Mouse (Mus musculus): ENCODE results near the gene Zdhhc14. TPM values are rescaled to one million over a fixed set of nuclear protein-coding genes. Genes with fewer than 3 reads are reported as not detected.
A peak's percentile ranks its signal among the peaks of the same experiment; 100 is the strongest.

Zdhhc14 gene
- total and polyA plus RNA-seq, 3 experiments = 0.34 to 1.3 (median 0.35) TPM

DNA sequence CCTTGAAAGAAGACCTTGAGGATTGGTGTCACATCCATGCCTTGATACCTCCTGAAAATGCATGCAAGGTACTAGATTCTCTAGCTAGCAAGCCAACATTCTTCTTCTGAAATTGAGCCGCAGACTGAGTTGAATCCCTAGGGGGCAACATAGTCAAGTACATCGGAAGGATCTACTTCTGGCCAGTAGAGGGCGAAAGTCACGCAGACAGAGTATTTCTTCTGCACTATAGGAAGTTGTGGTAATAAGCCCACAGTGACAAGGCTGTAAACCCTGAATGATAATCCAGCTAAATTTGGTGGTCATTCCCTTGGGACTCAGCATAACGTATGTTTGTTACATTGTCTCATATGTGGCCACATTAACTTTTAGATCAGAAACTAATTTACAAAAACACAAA, 303.5 kb downstream of the Zdhhc14 start (continued):
- TF ChIP-seq USF2 (conservative IDR thresholded peaks at IDR 0.05; ENCODE audit: low read depth, low read length) (no peak), MAX (IDR thresholded peaks at IDR 0.05; ENCODE audit: low read length) (no peak), MAZ (IDR thresholded peaks at IDR 0.05; ENCODE audit: low read depth, low read length) (no peak), ETS1 (conservative IDR thresholded peaks at IDR 0.05; ENCODE audit: low read depth, low read length) (no peak), JUND (conservative IDR thresholded peaks at IDR 0.05; ENCODE audit: low read depth, low read length) (0 out of 2 replicates have a peak, but pooled peaks have one; percentile 11), HCFC1 (IDR thresholded peaks at IDR 0.05; ENCODE audit: low read depth, low read length) (no peak)

DNA sequence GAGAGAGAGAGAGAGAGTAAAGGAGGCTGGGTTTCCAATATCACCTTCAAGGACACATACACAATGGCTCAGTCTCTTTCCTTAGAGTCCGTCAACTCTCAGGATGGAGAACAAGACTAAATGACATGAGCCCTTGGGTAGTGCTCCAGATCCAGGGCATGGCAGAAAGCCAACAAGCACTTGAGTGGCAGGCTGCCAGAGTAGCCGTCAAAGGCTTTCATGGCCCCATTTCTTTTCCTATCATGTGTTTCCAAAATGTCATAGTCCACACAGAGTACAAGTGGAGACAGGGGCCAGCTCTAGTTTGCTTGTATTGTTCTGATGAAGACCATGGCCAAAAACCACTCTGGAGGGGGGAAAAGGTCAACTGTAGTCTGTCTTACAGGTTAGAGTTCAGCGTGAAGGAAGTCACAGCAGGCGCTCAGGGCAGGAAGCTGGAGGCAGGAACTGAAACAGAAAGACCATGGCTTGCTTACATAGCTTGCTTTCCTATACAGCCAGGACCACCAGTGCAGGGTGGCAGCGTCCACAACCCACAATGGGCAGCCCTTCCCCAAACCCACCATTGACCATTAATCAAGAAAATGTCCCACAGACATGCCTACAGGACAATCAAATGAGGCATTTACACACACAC, 304.9 kb downstream of the Zdhhc14 start:
- no peaks in the 10 kb centered on the region for H3K27me3 ChIP-seq (replicated peaks)
- H3K9ac ChIP-seq (ENCODE audit: insufficient read depth, low read depth) = no peak overlapping the region
- dilution Hi-C loops (cut with MboI; ENCODE audit: extremely low pct_ligation_motif_present, extremely low pct_unique_long_range_greater_than_20kb, low sequenced_read_pairs) (no loop called here), in situ Hi-C loops (cut with MboI; ENCODE audit: low pct_ligation_motif_present, low pct_unique_long_range_greater_than_20kb, low sequenced_read_pairs) (loop anchor here (5.0 to 10.0 kb wide), 4 partner anchors 35 to 208 kb away; no protein-coding TSS in a partner anchor)
- no peak overlapping the region; the same call in 1 of the 2 replicates for H3K27ac ChIP-seq (ENCODE audit: insufficient read depth, low read depth)
- TF ChIP-seq KAT2A (IDR thresholded peaks at IDR 0.05; ENCODE audit: insufficient replicate concordance, low read length) = no peak
- no peak for TF ChIP-seq MAX (IDR thresholded peaks at IDR 0.05; ENCODE audit: low read length)
- no peak for TF ChIP-seq USF1 (IDR thresholded peaks at IDR 0.05; ENCODE audit: low read depth, low read length)
- no peak for TF ChIP-seq ZKSCAN1 (IDR thresholded peaks at IDR 0.05; ENCODE audit: borderline replicate concordance, low read depth, low read length)
- TF ChIP-seq RAD21 (IDR thresholded peaks at IDR 0.05; ENCODE audit: low read depth, low read length) = no peak
- no peak for TF ChIP-seq POLR2A (IDR thresholded peaks at IDR 0.05; ENCODE audit: low read depth, low read length)
- no peak for TF ChIP-seq UBTF (IDR thresholded peaks at IDR 0.05; ENCODE audit: low read depth, low read length)
- no peak for TF ChIP-seq SMC3 (IDR thresholded peaks at IDR 0.05; ENCODE audit: low read depth, low read length)
- no peak for TF ChIP-seq POLR2AphosphoS2 (IDR thresholded peaks at IDR 0.05; ENCODE audit: low read depth, low read length)
- TF ChIP-seq MEF2A (IDR thresholded peaks at IDR 0.05; ENCODE audit: borderline replicate concordance, low read depth, low read length) = no peak
- TF ChIP-seq RCOR1 (conservative IDR thresholded peaks at IDR 0.05; ENCODE audit: low read depth, low read length) = no peak
- TF ChIP-seq MXI1 (IDR thresholded peaks at IDR 0.05; ENCODE audit: low read depth, low read length) = no peak
- no peak for TF ChIP-seq MYC (IDR thresholded peaks at IDR 0.05; ENCODE audit: low read depth, low read length)
- TF ChIP-seq NRF1 (IDR thresholded peaks at IDR 0.05; ENCODE audit: low read depth, low read length) = no peak
- no peak for TF ChIP-seq MAZ (IDR thresholded peaks at IDR 0.05; ENCODE audit: low read depth, low read length)
- H3K9me3 ChIP-seq (replicated peaks; ENCODE audit: low read length) = peaks cover 3% of the 10 kb centered on the region
- H3K79me2 ChIP-seq (replicated peaks; ENCODE audit: control insufficient read depth, extremely low read depth, insufficient read depth, poor library complexity, severe bottlenecking) = no peaks in the 10 kb centered on the region
- peaks cover 33 to 58% of the 10 kb centered on the region in 2 experiments for H3K4me1 ChIP-seq (ENCODE audit: control insufficient read depth in 1 of 2, insufficient read depth in 2 of 2)
- no peak overlapping the region for H3K4me3 ChIP-seq (replicated peaks in 1 of 3; ENCODE audit: low read depth in 2 of 3, low read length in 2 of 3, poor library complexity in 1 of 3)
- no peak overlapping the region for H3K4me2 ChIP-seq (ENCODE audit: insufficient read depth, low read depth, poor library complexity, severe bottlenecking)
- DNase-seq (ENCODE audit: extremely low read depth) = no peak
- H3K36me3 ChIP-seq (replicated peaks in 1 of 2; ENCODE audit: control insufficient read depth in 1 of 2, insufficient read depth in 1 of 2, low read length in 1 of 2) = peaks cover 0 to 4% of the 10 kb centered on the region in 2 experiments

Data from CH12.LX (cell line).